Mouse (Mus musculus) lung, embryonic 15.5 days (tissue): ENCODE measurements around the gene Calhm2. TPM values are rescaled to one million over a fixed set of nuclear protein-coding genes. Genes with fewer than 3 reads are reported as not detected.

Experiments used
- ATAC-seq: fragments of 200-750 bp; cut with Nextera tagmentation; 2 replicates; pipeline ENCODE4 v1.8.0; 2017; ENCODE audit warnings: moderate number of reproducible peaks, borderline replicate concordance; ENCODE audit not compliant: low FRiP score, low TSS enrichment; ENCODE audit errors: extremely low read depth
- H3K27ac ChIP-seq: fragments of 300-500 bp; sonication (generic); 2 replicates; pipeline ENCODE4 v1.5.1; 2015; ENCODE audit warnings: moderate library complexity, mild to moderate bottlenecking, inconsistent platforms
- H3K27me3 ChIP-seq: fragments of 300-500 bp; sonication (generic); 2 replicates; pipeline ENCODE4 v1.6.1; 2015; ENCODE audit warnings: inconsistent platforms
- H3K36me3 ChIP-seq: fragments of 300-500 bp; sonication (generic); 2 replicates; pipeline ENCODE4 v1.6.1; 2015; ENCODE audit warnings: inconsistent platforms
- H3K4me1 ChIP-seq: fragments of 300-500 bp; sonication (generic); 2 replicates; pipeline ENCODE4 v1.6.1; 2015; ENCODE audit warnings: inconsistent platforms
- H3K4me2 ChIP-seq: fragments of 300-500 bp; sonication (generic); 2 replicates; pipeline ENCODE4 v1.6.1; 2015; ENCODE audit warnings: inconsistent platforms, mild to moderate bottlenecking, moderate library complexity
- H3K4me3 ChIP-seq: fragments of 300-500 bp; sonication (generic); 2 replicates; pipeline ENCODE4 v1.5.1; 2015; ENCODE audit warnings: mild to moderate bottlenecking, inconsistent platforms
- H3K9ac ChIP-seq: fragments of 300-500 bp; sonication (generic); 2 replicates; pipeline ENCODE4 v1.6.1; 2015; ENCODE audit warnings: inconsistent platforms
- H3K9me3 ChIP-seq: fragments of 300-500 bp; sonication (generic); 2 replicates; pipeline ENCODE4 v1.6.1; 2016; ENCODE audit warnings: inconsistent platforms
- WGBS: fragments of 180-500 bp; shearing (Covaris S2); methylation state at CpG from one replicate; pipeline ENCODE4 v1.1.7; 2015; 5-methylcytosine and 5-hydroxymethylcytosine counted together
- polyA plus RNA-seq: library from polyadenylated mRNA; unstranded; fragments of >200 nt; fragmentation: Nextera tagmentation; extraction: Ambion mirVana; gene quantifications from 2 replicates; pipeline ENCODE4 v1.2.1, GENCODE M21; 2015

The Calhm2 gene
- polyA plus RNA-seq, result 7.1 and 9.7 TPM in 2 replicates

DNA sequence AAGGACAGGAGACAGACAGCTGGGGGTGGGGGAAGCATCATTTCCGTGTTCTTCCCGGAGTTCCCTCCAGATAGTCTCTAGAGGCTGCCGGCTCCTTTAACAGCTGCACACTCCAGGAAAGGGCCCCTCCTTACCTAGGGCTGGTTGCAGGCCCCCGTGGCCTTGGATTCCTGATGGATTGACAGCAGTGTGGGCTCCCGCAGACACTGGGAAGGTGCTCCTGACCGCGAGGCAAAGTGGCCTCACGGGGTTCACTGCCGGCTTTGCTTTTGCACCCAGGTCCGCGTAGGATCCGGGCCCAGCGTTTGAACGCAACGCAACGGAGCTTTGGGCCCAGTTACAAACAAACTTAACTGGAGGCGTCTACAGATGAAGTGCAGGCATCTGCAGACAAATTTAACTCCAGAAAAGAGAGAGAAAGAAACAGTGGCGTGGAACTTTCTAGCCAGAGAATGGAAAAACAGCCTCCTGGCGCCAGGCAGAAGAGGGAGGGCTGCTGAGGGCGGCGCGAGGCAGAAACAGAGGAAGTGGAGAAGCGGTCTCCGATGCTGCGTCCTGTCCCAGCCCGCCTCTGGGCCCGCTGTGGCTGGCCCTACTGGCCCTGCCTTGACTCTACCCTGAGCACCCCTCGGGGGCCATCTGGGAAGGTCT lies at the start of gene Calhm2:
TSS of gene Calhm2 (minus strand) at position 524 of the 651 bp plus-strand sequence.
- peaks cover 5% of the 10 kb centered on the region; the same call in 1 of the 2 replicates for H3K36me3 ChIP-seq
- H3K27ac ChIP-seq, result peak within 1 kb of the TSS; percentile 93
- peak within 1 kb of the TSS; percentile 67 for H3K9ac ChIP-seq
- no peaks in the 10 kb centered on the region; the same call in 1 of the 2 replicates for H3K27me3 ChIP-seq
- H3K4me1 ChIP-seq, result peaks cover 21% of the 10 kb centered on the region
- no peaks in the 10 kb centered on the region for H3K9me3 ChIP-seq
- peak within 1 kb of the TSS; percentile 63 for H3K4me2 ChIP-seq
- peak; percentile 85 for ATAC-seq
- WGBS, result 1% methylated on average over 28 of the region's 28 CpGs
- peak within 1 kb of the TSS; percentile 54 for H3K4me3 ChIP-seq

DNA sequence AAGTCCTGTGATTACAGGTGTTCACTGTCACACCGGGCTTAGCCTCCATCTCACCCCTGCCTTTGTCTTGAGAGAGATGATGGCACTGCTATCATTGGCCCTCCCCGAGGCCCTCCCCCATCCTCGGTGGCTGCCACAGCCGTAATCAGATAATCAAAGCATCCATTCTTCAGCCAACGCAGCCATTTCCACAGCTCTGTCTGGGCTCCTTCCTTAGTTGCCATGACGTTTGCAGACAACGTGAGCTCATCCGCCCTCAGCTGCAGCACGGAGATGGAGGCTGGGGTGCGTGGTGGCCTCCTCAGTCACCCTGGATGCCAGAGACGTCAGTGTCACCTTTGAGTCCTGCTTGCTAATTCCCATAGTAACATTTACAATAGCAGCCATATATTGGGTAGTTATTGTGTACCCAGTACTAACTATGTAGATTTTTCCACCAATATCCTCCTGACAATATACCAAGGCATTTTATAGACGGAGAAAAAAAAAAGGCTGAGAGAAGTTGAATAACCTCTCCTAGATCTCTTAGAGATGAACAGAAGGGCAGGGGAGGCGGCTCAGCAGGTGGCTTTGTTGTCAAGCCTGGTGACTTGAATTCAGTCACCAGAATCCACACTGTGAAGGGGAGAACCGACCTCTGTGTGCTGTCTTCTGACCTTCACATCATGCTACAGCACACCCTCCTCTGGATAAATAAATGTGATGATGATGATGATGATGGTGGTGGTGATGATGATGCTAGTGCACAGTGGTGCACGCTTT lies 48.6 kb upstream of the Calhm2 start:
- H3K4me2 ChIP-seq, result no peak overlapping the region
- no peak overlapping the region for H3K4me3 ChIP-seq
- H3K4me1 ChIP-seq, result no peaks in the 10 kb centered on the region
- H3K36me3 ChIP-seq, result no peaks in the 10 kb centered on the region
- 37% methylated on average over 15 of the region's 15 CpGs for WGBS
- no peak for ATAC-seq
- no peaks in the 10 kb centered on the region for H3K27me3 ChIP-seq
- no peak overlapping the region for H3K27ac ChIP-seq
- H3K9me3 ChIP-seq, result no peaks in the 10 kb centered on the region
- H3K9ac ChIP-seq, result no peak overlapping the region

DNA sequence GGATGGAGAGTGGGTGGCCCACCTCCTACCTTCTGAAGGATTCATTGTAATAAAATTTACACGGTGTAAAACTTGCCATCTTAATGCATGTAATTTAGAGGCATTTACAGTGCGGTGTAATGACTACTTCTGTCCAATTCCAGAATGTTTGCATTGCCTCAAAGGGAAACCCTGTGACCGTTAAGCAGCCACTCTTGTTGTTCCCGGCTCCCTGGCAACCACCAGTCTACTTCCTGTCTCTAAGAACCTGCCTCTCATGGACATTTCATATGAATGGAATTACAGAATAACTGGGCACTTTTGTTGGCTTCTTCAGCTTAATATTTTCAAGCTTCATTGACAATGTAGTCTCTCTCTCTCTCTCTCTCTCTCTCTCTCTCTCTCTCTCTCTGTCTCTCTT lies 46.6 kb upstream of the Calhm2 start:
- Histone ChIP-seq H3K9me3 (no peaks in the 10 kb centered on the region), H3K4me2 (no peak overlapping the region), H3K27ac (no peak overlapping the region), H3K27me3 (peaks cover 13% of the 10 kb centered on the region), H3K9ac (no peak overlapping the region), H3K4me1 (peaks cover 4% of the 10 kb centered on the region), H3K36me3 (no peaks in the 10 kb centered on the region), H3K4me3 (no peak overlapping the region)
- WGBS, result 40% methylated on average over 4 of the region's 4 CpGs
- no peak for ATAC-seq

DNA sequence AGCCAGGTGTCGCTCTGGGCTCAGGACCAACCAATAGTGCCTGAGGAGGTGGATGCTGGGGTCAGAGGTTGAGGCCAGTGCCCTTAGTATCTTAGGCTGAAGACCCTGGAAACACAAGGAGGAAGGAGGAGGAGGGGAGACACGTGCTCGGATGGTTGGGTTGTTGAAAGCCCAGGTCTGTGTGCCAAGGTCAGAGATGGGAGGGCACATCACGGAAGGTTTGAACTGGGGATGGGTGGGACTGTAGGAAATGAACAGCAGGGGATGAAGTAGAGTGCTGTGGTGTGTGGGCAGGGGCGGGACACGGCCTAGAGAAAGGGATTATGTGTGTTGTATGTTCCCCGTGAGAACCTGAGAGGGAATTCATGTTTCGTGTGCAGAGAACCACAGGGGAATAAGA lies 46.1 kb upstream of the Calhm2 start:
- WGBS, result 59% methylated on average over 8 of the region's 8 CpGs
- H3K9ac ChIP-seq, result no peak overlapping the region
- H3K9me3 ChIP-seq, result no peaks in the 10 kb centered on the region
- no peak overlapping the region for H3K27ac ChIP-seq
- H3K36me3 ChIP-seq, result no peaks in the 10 kb centered on the region
- ATAC-seq, result no peak
- no peak overlapping the region for H3K4me3 ChIP-seq
- no peak overlapping the region for H3K4me2 ChIP-seq
- peaks cover 9% of the 10 kb centered on the region for H3K4me1 ChIP-seq
- peaks cover 18% of the 10 kb centered on the region for H3K27me3 ChIP-seq

DNA sequence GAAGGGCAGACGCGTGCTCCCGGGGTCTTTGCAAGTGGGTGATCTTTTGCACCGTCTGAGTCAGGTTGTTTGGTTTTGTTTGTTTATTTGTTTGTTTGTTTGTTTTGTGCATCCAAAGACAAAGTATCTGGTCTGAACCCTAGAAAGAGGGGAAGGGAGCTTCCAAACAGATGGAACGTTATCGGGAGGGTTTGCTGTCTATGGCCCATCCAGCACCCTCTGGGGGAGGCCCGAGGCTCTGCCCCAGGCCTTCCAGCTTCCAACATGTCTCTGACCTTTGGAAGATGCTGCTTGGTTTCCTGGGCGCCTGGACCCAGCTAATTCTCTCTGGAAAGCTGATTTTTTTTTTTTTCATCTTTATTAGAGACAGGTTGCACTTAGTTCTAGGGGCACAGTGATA lies 41.9 kb upstream of the Calhm2 start:
- H3K4me1 ChIP-seq, result peaks cover 16% of the 10 kb centered on the region
- no peaks in the 10 kb centered on the region for H3K36me3 ChIP-seq
- H3K4me2 ChIP-seq, result peak overlapping the region; percentile 100
- H3K27ac ChIP-seq, result no peak overlapping the region
- no peak overlapping the region for H3K9ac ChIP-seq
- peaks cover 41% of the 10 kb centered on the region for H3K27me3 ChIP-seq
- H3K9me3 ChIP-seq, result no peaks in the 10 kb centered on the region
- 16% methylated on average over 8 of the region's 8 CpGs for WGBS
- peak overlapping the region; percentile 70 for H3K4me3 ChIP-seq
- ATAC-seq, result no peak

DNA sequence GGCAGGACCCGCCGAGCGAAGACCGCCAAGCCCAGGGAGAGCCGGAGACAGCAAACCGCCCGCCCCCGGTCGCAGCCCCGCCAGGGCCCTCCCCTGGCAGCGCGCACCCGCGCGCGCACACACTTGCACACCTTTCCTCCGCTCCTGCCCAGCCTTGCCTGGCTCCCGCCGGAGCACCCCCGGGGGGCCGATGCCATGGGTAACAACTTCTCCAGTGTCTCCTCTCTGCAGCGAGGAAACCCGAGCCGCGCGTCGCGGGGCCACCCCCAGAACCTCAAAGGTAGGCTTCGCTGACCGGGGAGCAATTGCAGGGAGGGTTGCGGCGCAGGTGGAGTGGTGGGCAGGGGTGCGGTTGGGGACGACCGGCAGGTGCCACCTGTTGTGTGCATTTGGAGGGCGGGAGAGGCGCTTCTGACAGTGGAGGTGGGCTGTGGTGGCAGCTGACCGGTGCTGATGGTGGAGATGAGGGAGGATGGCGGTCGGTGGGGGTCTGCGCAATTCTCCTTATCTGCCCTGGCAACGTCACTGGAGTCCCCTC lies 41.2 kb upstream of the Calhm2 start:
- WGBS, result 1% methylated on average over 33 of the region's 42 CpGs
- H3K27me3 ChIP-seq, result peaks cover 41% of the 10 kb centered on the region
- H3K4me2 ChIP-seq, result peak overlapping the region; percentile 100
- 0 out of 2 replicates have a peak overlapping the region, but pooled peaks have one; percentile 10 for H3K27ac ChIP-seq
- H3K9me3 ChIP-seq, result no peaks in the 10 kb centered on the region
- H3K4me1 ChIP-seq, result peaks cover 16% of the 10 kb centered on the region
- peak overlapping the region; percentile 56 for H3K9ac ChIP-seq
- peak overlapping the region; percentile 70 for H3K4me3 ChIP-seq
- 0 out of 2 replicates have a peak, but pooled peaks have one; percentile 28 for ATAC-seq
- no peaks in the 10 kb centered on the region for H3K36me3 ChIP-seq

DNA sequence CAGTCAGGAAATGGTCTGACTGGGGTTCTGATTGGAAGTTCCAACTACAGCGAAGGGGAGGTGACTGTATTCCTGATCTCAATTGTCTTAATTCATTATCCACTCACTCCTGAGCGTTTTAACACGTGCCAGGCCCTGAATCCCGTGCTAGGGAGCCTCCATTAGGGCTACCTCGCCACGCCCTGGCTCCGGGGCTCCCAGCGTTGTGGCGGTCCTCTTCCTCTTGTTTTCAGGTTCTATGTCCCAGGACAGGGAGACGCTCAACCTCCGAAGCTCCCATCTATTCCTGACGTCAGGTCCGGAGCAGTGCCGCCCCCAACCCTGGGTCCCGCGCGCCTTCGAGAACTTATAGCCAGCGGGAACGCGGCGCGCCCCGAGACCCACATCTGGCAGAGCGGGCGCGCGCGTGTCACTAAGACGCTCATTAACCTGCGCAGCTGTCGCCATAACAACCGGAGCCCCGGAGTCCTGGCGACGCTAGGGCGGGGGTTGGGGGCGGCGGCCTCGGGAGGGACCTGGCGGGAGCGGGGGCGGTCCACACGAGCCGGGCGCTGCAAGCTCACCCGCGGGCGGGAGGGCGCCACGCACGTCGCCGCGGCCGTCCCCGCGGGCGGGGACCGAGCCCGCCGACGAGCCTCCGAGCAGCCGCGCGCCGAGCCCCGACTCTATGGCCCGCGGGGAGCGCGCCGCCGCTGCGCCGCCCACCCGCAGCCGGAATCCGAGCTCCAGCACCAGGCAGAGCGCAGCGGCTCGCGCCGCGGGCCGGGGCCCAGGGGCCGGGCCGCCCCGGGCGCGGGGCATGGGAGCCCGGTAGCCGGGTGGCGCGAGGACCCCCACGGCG lies 40.6 kb upstream of the Calhm2 start, which contains the start of gene Neurl1a:
TSS of gene Neurl1a (plus strand) at position 390 of the 841 bp plus-strand sequence.
- Histone ChIP-seq H3K27me3 (peaks cover 41% of the 10 kb centered on the region), H3K4me3 (peak within 1 kb of the TSS; percentile 70), H3K36me3 (no peaks in the 10 kb centered on the region), H3K4me2 (peak within 1 kb of the TSS; percentile 100), H3K4me1 (peaks cover 16% of the 10 kb centered on the region), H3K9me3 (no peaks in the 10 kb centered on the region), H3K27ac (0 out of 2 replicates have a peak within 1 kb of the TSS, but pooled peaks have one; percentile 10), H3K9ac (peak within 1 kb of the TSS; percentile 56)
- under 1% methylated on average over 78 of the region's 98 CpGs for WGBS
- ATAC-seq, result peak; percentile 48

DNA sequence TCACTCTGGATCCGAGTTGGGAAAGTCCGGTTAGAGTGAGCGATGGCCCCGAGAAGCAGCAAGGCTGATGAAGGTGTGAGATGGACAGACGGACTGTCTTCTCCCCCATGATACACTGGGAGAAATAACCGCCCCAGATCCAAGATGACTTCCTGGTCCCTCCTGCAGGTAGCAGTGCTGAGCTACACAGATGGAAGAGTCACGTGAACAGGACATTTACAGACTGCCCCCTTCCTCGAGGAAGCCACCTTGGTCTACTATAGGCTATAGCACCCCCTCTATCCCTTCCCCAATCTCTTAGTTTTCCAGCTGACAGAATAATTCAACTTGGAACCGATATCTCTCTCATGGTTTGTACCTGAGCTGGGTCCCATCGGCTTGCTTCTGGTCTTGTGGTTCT lies 39.9 kb upstream of the Calhm2 start:
- Histone ChIP-seq H3K36me3 (no peaks in the 10 kb centered on the region), H3K9ac (no peak overlapping the region), H3K9me3 (no peaks in the 10 kb centered on the region), H3K4me1 (peaks cover 16% of the 10 kb centered on the region), H3K4me3 (peak overlapping the region; percentile 70), H3K27ac (no peak overlapping the region), H3K27me3 (peaks cover 41% of the 10 kb centered on the region), H3K4me2 (peak overlapping the region; percentile 100)
- 16% methylated on average over 10 of the region's 10 CpGs for WGBS
- ATAC-seq, result no peak

DNA sequence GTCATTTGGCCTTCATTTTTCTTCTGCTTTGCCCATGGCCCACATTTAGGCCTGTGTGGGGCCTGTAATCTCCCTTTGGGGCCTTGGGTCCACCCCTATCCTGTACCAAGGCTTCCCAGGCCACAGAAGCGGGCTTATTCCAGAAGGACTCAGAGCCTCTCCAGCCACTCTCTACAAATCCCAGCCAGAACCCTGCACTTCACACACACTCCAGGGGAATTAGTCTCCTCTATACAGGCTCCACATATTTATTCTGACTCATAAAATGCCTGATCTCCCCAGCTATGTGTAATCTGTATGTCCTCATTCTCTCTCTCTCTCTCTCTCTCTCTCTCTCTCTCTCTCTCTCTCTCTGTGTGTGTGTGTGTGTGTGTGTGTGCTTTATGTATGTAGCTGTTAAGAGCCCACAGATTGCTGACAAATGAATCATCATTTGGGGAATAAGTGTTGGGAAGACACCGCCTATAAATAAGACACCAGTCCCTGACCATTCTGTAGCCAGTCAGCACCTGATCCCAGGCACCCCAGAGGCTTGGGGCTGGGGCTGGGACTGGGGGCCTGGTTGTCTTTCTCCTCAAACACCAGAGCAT lies 38.9 kb upstream of the Calhm2 start:
- Histone ChIP-seq H3K9ac (no peak overlapping the region), H3K36me3 (no peaks in the 10 kb centered on the region), H3K4me2 (no peak overlapping the region), H3K9me3 (no peaks in the 10 kb centered on the region), H3K4me3 (no peak overlapping the region), H3K27me3 (peaks cover 41% of the 10 kb centered on the region), H3K4me1 (peaks cover 16% of the 10 kb centered on the region), H3K27ac (no peak overlapping the region)
- WGBS, result 84% methylated on average over 2 of the region's 2 CpGs
- ATAC-seq, result no peak

DNA sequence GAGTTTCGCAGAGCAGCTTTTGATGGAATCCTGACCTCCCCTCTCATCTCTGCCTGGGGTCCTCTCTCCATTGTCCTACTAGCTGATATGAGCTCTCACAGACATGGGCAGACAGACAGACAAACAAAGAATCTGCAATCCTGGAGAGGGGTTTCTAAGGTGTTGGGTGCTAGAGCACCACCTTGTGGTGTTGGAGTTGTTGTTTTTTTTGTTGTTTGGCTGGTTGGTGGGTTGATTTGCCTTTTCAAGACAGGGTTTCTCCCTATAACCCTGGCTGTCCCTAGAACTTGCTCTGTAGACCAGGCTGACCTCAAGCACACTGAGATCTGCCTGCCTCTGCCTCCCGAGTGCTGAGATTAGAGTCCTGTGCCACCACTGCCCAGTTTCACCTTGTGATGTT lies 37.4 kb upstream of the Calhm2 start:
- Histone ChIP-seq H3K4me3 (no peak overlapping the region), H3K4me1 (peaks cover 16% of the 10 kb centered on the region), H3K9me3 (no peaks in the 10 kb centered on the region), H3K4me2 (no peak overlapping the region), H3K27ac (no peak overlapping the region), H3K27me3 (peaks cover 36% of the 10 kb centered on the region), H3K9ac (no peak overlapping the region), H3K36me3 (no peaks in the 10 kb centered on the region)
- ATAC-seq, result no peak
- 63% methylated on average over 2 of the region's 2 CpGs for WGBS

DNA sequence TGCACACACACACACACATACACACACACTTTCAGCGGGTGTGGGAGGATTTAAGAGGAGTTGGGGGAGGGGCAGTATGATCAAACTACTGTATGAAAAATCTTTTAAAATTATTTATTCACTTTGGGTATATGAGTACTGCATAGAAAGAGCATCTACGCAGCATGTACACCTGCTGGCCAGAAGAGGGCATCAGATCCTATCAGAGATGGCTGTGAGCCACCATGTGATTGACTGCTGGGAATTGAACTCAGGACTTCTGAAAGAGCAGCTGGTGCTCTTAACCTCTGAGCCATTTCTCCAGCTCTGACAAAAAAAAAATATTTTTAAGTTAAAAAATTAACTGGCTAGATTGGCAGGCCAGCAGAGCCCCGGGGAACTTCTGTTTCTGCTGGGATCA lies 36.4 kb upstream of the Calhm2 start:
- 42% methylated on average over 3 of the region's 3 CpGs for WGBS
- Histone ChIP-seq H3K27ac (no peak overlapping the region), H3K4me3 (no peak overlapping the region), H3K27me3 (peaks cover 26% of the 10 kb centered on the region), H3K9me3 (no peaks in the 10 kb centered on the region), H3K36me3 (no peaks in the 10 kb centered on the region), H3K4me2 (no peak overlapping the region), H3K9ac (no peak overlapping the region), H3K4me1 (peaks cover 10% of the 10 kb centered on the region)
- ATAC-seq, result no peak
